Mouse (Mus musculus) myocyte (in vitro differentiated cells): ENCODE data around the gene Tex9. TPM values are rescaled to one million over a fixed set of nuclear protein-coding genes. Genes with fewer than 3 reads are reported as not detected.
A peak's percentile ranks its signal among the peaks of the same experiment; 100 is the strongest.

Experiments
- H3K27me3 ChIP-seq: one replicate; pipeline ENCODE4 v1.6.1; 2011; ENCODE audit not compliant: control insufficient read depth, insufficient read depth, insufficient read length
- H3K36me3 ChIP-seq: one replicate; pipeline ENCODE4 v1.6.1; 2011; ENCODE audit not compliant: control insufficient read depth, insufficient read depth
- H3K4me2 ChIP-seq: one replicate; pipeline ENCODE4 v1.6.1; 2011; ENCODE audit warnings: low read depth, control low read depth
- H3K4me3 ChIP-seq: one replicate; pipeline ENCODE4 v1.5.1; 2011; ENCODE audit warnings: mild to moderate bottlenecking, control low read depth, moderate library complexity
- H3K79me2 ChIP-seq: one replicate; pipeline ENCODE4 v1.6.1; 2011; ENCODE audit not compliant: control insufficient read depth, insufficient read depth
- H3ac ChIP-seq: one replicate; pipeline ENCODE4 v1.6.1; 2011; ENCODE audit not compliant: control insufficient read depth, insufficient read length
- CEBPB ChIP-seq: IDR thresholded peaks from 2 replicates; pipeline ENCODE4 v1.6.1; 2011; ENCODE audit warnings: mild to moderate bottlenecking, moderate library complexity; ENCODE audit not compliant: poor library complexity, insufficient read depth, severe bottlenecking
- E2F4 ChIP-seq: IDR thresholded peaks from one replicate; pipeline ENCODE4 v1.6.1; 2011; ENCODE audit warnings: mild to moderate bottlenecking, control low read depth, moderate library complexity; ENCODE audit not compliant: insufficient read depth
- MAX ChIP-seq: IDR thresholded peaks from one replicate; pipeline ENCODE4 v1.6.1; 2011; ENCODE audit warnings: low read depth, mild to moderate bottlenecking, control low read depth
- MYOD1 ChIP-seq, 3 experiments: IDR thresholded peaks; one replicate each; pipeline ENCODE4 v1.6.1; 2011; ENCODE audit warnings: control low read depth in 2 of 3, low read depth in 2 of 3, mild to moderate bottlenecking in 2 of 3, moderate library complexity in 1 of 3; ENCODE audit not compliant: insufficient read length in 2 of 3, control insufficient read depth in 1 of 3
- MYOG ChIP-seq, 3 experiments: IDR thresholded peaks; one replicate each; pipeline ENCODE4 v1.6.1; 2011; ENCODE audit warnings: control low read depth in 2 of 3, low read depth in 2 of 3, mild to moderate bottlenecking in 2 of 3; ENCODE audit not compliant: insufficient read length in 2 of 3, control insufficient read depth in 1 of 3, insufficient read depth in 1 of 3
- POLR2A ChIP-seq: IDR thresholded peaks from one replicate; pipeline ENCODE4 v1.6.1; 2011; ENCODE audit warnings: low read depth, mild to moderate bottlenecking, control low read depth, moderate library complexity; ENCODE audit not compliant: insufficient read length
- POLR2AphosphoS2 ChIP-seq: IDR thresholded peaks from one replicate; pipeline ENCODE4 v1.6.1; 2011; ENCODE audit warnings: low read depth, control low read depth; ENCODE audit not compliant: insufficient read length
- REST ChIP-seq: IDR thresholded peaks from one replicate; pipeline ENCODE4 v1.6.1; 2011; ENCODE audit warnings: mild to moderate bottlenecking, control low read depth, moderate library complexity; ENCODE audit not compliant: insufficient read depth, insufficient read length
- SRF ChIP-seq: IDR thresholded peaks from one replicate; pipeline ENCODE4 v1.6.1; 2011; ENCODE audit warnings: low read depth; ENCODE audit not compliant: control insufficient read depth, insufficient read length
- TCF12 ChIP-seq: IDR thresholded peaks from one replicate; pipeline ENCODE4 v1.6.1; 2011; ENCODE audit warnings: mild to moderate bottlenecking, control low read depth; ENCODE audit not compliant: poor library complexity, insufficient read depth, severe bottlenecking
- TCF3 ChIP-seq: IDR thresholded peaks from one replicate; pipeline ENCODE4 v1.6.1; 2011; ENCODE audit warnings: low read depth, control low read depth; ENCODE audit not compliant: insufficient read length
- USF1 ChIP-seq: IDR thresholded peaks from one replicate; pipeline ENCODE4 v1.6.1; 2011; ENCODE audit warnings: low read depth, mild to moderate bottlenecking, control low read depth, moderate library complexity
- polyA plus RNA-seq: library from polyadenylated mRNA; unstranded; fragments of >200 nt; fragmentation: generic; extraction: Trizol; gene quantifications from one replicate; pipeline ENCODE4 v1.2.1, GENCODE M21; 2012; ENCODE audit warnings: missing spikeins

Gene Tex9
- polyA plus RNA-seq, 1 experiment = 2.7 TPM

GRCm38 (mm10) chr9:72496691-72497090 lies 4.7 kb upstream of the Tex9 start:
- H3K4me3 ChIP-seq = no peak overlapping the region
- TF ChIP-seq MYOD1 (IDR thresholded peaks at IDR 0.05; ENCODE audit: control insufficient read depth in 1 of 3, insufficient read length in 2 of 3, low read depth in 2 of 3) = no peak
- no peak for TF ChIP-seq E2F4
- no peak for TF ChIP-seq MAX
- TF ChIP-seq POLR2AphosphoS2 = no peak
- TF ChIP-seq CEBPB = no peak
- TF ChIP-seq POLR2A = no peak
- TF ChIP-seq TCF12 = no peak
- TF ChIP-seq MYOG (IDR thresholded peaks at IDR 0.05; ENCODE audit: control insufficient read depth in 1 of 3, insufficient read depth in 1 of 3, insufficient read length in 2 of 3, low read depth in 2 of 3) = no peak
- no peak for TF ChIP-seq USF1
- no peak for TF ChIP-seq REST
- TF ChIP-seq SRF = no peak
- TF ChIP-seq TCF3 = no peak
- H3K4me2 ChIP-seq = no peak overlapping the region
- H3K27me3 ChIP-seq = no peaks in the 10 kb centered on the region
- H3K79me2 ChIP-seq = no peaks in the 10 kb centered on the region
- no peaks in the 10 kb centered on the region for H3K36me3 ChIP-seq
- H3ac ChIP-seq = no peak overlapping the region

GRCm38 (mm10) chr9:72493984-72494685 lies 2.1 kb upstream of the Tex9 start:
- TF ChIP-seq E2F4 (no peak), REST (no peak), MAX (no peak), CEBPB (no peak), TCF12 (no peak), SRF (no peak), MYOD1 (IDR thresholded peaks at IDR 0.05; ENCODE audit: control insufficient read depth in 1 of 3, insufficient read length in 2 of 3, low read depth in 2 of 3) (no peak), POLR2AphosphoS2 (no peak), TCF3 (no peak), POLR2A (no peak), USF1 (no peak), MYOG (IDR thresholded peaks at IDR 0.05; ENCODE audit: control insufficient read depth in 1 of 3, insufficient read depth in 1 of 3, insufficient read length in 2 of 3, low read depth in 2 of 3) (no peak)
- Histone ChIP-seq H3ac (no peak overlapping the region), H3K36me3 (no peaks in the 10 kb centered on the region), H3K27me3 (no peaks in the 10 kb centered on the region), H3K4me3 (no peak overlapping the region), H3K4me2 (no peak overlapping the region), H3K79me2 (no peaks in the 10 kb centered on the region)

- Histone ChIP-seq H3K36me3 (no peaks in the 10 kb centered on the region), H3ac (no peak overlapping the region), H3K27me3 (no peaks in the 10 kb centered on the region), H3K4me3 (no peak overlapping the region), H3K79me2 (no peaks in the 10 kb centered on the region), H3K4me2 (no peak overlapping the region)
- peak; percentile 20 for TF ChIP-seq USF1
- TF ChIP-seq TCF12 = no peak
These were observed 1.5 kb upstream of the Tex9 start for GRCm38 (mm10) chr9:72493465-72493864.

GRCm38 (mm10) chr9:72491559-72492193 lies 336 bp downstream of the Tex9 start:
- TF ChIP-seq POLR2A (peak; percentile 71), USF1 (no peak), POLR2AphosphoS2 (peak; percentile 54)
- Histone ChIP-seq H3ac (peak overlapping the region; percentile 41), H3K4me2 (peak overlapping the region; percentile 84), H3K79me2 (no peaks in the 10 kb centered on the region), H3K4me3 (peak overlapping the region; percentile 41), H3K36me3 (no peaks in the 10 kb centered on the region), H3K27me3 (no peaks in the 10 kb centered on the region)

- H3ac ChIP-seq = no peak overlapping the region
- no peaks in the 10 kb centered on the region for H3K36me3 ChIP-seq
- TF ChIP-seq TCF3 (no peak), MYOG (IDR thresholded peaks at IDR 0.05; ENCODE audit: control insufficient read depth in 1 of 3, insufficient read depth in 1 of 3, insufficient read length in 2 of 3, low read depth in 2 of 3) (no peak), MAX (no peak), CEBPB (no peak), E2F4 (no peak), POLR2A (no peak), POLR2AphosphoS2 (no peak), MYOD1 (IDR thresholded peaks at IDR 0.05; ENCODE audit: control insufficient read depth in 1 of 3, insufficient read length in 2 of 3, low read depth in 2 of 3) (no peak)
- no peaks in the 10 kb centered on the region for H3K79me2 ChIP-seq
- H3K4me3 ChIP-seq = no peak overlapping the region
- H3K4me2 ChIP-seq = no peak overlapping the region
- H3K27me3 ChIP-seq = no peaks in the 10 kb centered on the region
These were observed 2.9 kb downstream of the Tex9 start for GRCm38 (mm10) chr9:72489131-72489530.
